Mouse (Mus musculus): ENCODE results near the gene Gnao1.

GRCm38 (mm10) chr8:93881381-93881780 lies 71.6 kb downstream of the Gnao1 start:
- TF ChIP-seq TBP (conservative IDR thresholded peaks at IDR 0.05; ENCODE audit: low read depth, low read length) (no peak), CTCF (conservative IDR thresholded peaks at IDR 0.05 in 1 of 2, IDR thresholded peaks at IDR 0.05 in 1 of 2; ENCODE audit: low read depth in 2 of 2, low read length in 2 of 2) (no peak), PAX5 (IDR thresholded peaks at IDR 0.05; ENCODE audit: low read length) (no peak), MAFK (IDR thresholded peaks at IDR 0.05; ENCODE audit: insufficient replicate concordance, low read length) (no peak), EP300 (IDR thresholded peaks at IDR 0.05; ENCODE audit: low read length) (no peak), CHD1 (IDR thresholded peaks at IDR 0.05; ENCODE audit: low read depth, low read length) (no peak), CHD2 (IDR thresholded peaks at IDR 0.05; ENCODE audit: low read length) (no peak), HCFC1 (IDR thresholded peaks at IDR 0.05; ENCODE audit: low read depth, low read length) (no peak)

All from CH12.LX (cell line).